Mouse (Mus musculus) lung, adult 2 months (tissue): ENCODE measurements around the gene Cyp4b1. TPM values are rescaled to one million over a fixed set of nuclear protein-coding genes. Genes with fewer than 3 reads are reported as not detected.
A peak's percentile ranks its signal among the peaks of the same experiment; 100 is the strongest.
"Not testable (repeated sequence)": the region's sequence is repeated elsewhere in the genome, so short reads cannot be mapped to it uniquely, and the experiment has no call there.

Experiments used
- DNase-seq: peaks from one replicate; pipeline ENCODE4 v3.0.0; 2022
- H3K4me1 ChIP-seq: fragments of 200-500 bp; 2 replicates; pipeline ENCODE4 v1.6.1; 2011; ENCODE audit warnings: low read length; ENCODE audit not compliant: control insufficient read depth, insufficient read depth
- H3K4me3 ChIP-seq: fragments of 200-500 bp; replicated peaks from 2 replicates; pipeline ENCODE3; 2011; ENCODE audit warnings: low read depth, mild to moderate bottlenecking, control low read depth, low read length; ENCODE audit errors: extremely low read depth
- CTCF ChIP-seq: fragments of 200-500 bp; IDR thresholded peaks from 2 replicates; pipeline ENCODE4 v1.5.1; 2011; ENCODE audit warnings: mild to moderate bottlenecking, low read length, control low read depth; ENCODE audit not compliant: insufficient read depth
- POLR2A ChIP-seq: fragments of 200-500 bp; IDR thresholded peaks from 2 replicates; pipeline ENCODE4 v1.6.1; 2011; ENCODE audit warnings: low read depth, mild to moderate bottlenecking, control low read depth, low read length, borderline replicate concordance; ENCODE audit errors: extremely low read depth
- WGBS: fragments of 180-500 bp; shearing (Covaris S2); methylation state at CpG from one replicate; pipeline ENCODE4 v1.1.7; 2018; 5-methylcytosine and 5-hydroxymethylcytosine counted together
- polyA plus RNA-seq: library from polyadenylated mRNA; depleted of rRNA; stranded (reverse); fragments of >200 nt; gene quantifications from 2 replicates; pipeline ENCODE4 v1.2.3, GENCODE M21; 2012; rRNA removed

Gene Cyp4b1
- polyA plus RNA-seq, result 848 and 1,004 TPM in 2 replicates

GRCm38 (mm10) chr4:115647580-115647979, at the start of gene Cyp4b1:
Gene Cyp4b1, minus strand, starts transcription at chr4:115647723.
- peak; percentile 99 for TF ChIP-seq POLR2A
- TF ChIP-seq CTCF, result no peak
- WGBS, result 29% methylated on average over 9 of the region's 9 CpGs
- Histone ChIP-seq H3K4me1 (peaks cover 17% of the 10 kb centered on the region; the same call in 1 of the 2 replicates), H3K4me3 (peak within 1 kb of the TSS; percentile 87)
- peak; percentile 88 for DNase-seq

GRCm38 (mm10) chr4:115686299-115686698, 38.8 kb upstream of the Cyp4b1 start:
- WGBS, result 57% methylated on average over 4 of the region's 4 CpGs
- TF ChIP-seq POLR2A, result no peak
- no peak for TF ChIP-seq CTCF
- no peaks in the 10 kb centered on the region; the same call in 1 of the 2 replicates for H3K4me1 ChIP-seq
- no peak for DNase-seq
- no peak overlapping the region for H3K4me3 ChIP-seq

DNA sequence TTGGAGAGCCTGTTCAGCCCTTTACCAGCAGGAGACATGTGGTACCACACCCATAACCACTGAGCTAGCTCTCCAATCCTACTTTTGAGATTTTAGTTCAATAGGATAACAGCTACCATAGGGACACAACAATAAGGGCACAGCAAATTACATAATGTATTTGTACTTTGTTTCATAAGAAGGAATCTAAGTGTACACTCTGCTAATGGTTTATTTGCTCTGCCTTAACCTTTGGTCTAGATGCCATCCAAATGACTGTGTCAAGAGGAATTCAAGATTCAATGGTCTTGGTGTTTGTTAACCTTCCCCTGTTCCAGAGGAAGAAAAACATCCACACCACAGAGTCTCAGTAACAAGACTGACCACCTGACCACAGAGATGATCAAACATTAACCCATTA, 11.7 kb upstream of the Cyp4b1 start:
- Histone ChIP-seq H3K4me3 (no peak overlapping the region), H3K4me1 (no peaks in the 10 kb centered on the region)
- DNase-seq, result no peak
- TF ChIP-seq CTCF, result no peak
- no peak for TF ChIP-seq POLR2A

- no peak for TF ChIP-seq CTCF
- no peak for TF ChIP-seq POLR2A
- Histone ChIP-seq H3K4me1 (no peaks in the 10 kb centered on the region), H3K4me3 (no peak overlapping the region)
- DNase-seq, result no peak
Measured at GRCm38 (mm10) chr4:115657867-115658249, 10.3 kb upstream of the Cyp4b1 start.

- DNase-seq, result peak; percentile 63
- no peaks in the 10 kb centered on the region for H3K4me1 ChIP-seq
- 1% methylated on average over 34 of the region's 34 CpGs for WGBS
- H3K4me3 ChIP-seq, result peak overlapping the region; percentile 60
- TF ChIP-seq POLR2A (no peak), CTCF (no peak)
Measured at GRCm38 (mm10) chr4:115657104-115657866, 9.8 kb upstream of the Cyp4b1 start.

DNA sequence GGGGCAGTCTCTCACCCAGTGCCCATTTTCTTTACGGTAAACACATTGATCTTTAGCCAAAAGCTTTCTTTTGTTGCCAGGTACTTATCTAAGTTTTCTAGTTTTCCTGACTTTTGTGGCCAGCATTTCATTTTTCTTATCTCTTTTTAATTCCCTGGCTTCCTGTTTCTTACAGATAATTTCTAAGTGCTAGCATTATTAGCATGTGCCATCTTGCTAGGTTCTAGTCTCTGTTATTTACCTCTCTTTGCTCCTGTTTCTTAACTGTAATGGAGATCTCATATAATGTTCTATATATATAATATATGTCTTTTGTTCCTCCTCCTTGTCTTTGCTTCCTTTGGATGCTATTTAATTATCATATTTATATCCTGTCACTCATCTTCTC, 9.0 kb upstream of the Cyp4b1 start:
- not testable (repeated sequence) for H3K4me1 ChIP-seq, DNase-seq, H3K4me3 ChIP-seq
- WGBS, result 71% methylated on average over 1 of the region's 1 CpGs

- 73% methylated on average over 7 of the region's 7 CpGs for WGBS
- not testable (repeated sequence) for H3K4me1 ChIP-seq, DNase-seq, H3K4me3 ChIP-seq
Measured at GRCm38 (mm10) chr4:115655841-115656534, 8.5 kb upstream of the Cyp4b1 start.

DNA sequence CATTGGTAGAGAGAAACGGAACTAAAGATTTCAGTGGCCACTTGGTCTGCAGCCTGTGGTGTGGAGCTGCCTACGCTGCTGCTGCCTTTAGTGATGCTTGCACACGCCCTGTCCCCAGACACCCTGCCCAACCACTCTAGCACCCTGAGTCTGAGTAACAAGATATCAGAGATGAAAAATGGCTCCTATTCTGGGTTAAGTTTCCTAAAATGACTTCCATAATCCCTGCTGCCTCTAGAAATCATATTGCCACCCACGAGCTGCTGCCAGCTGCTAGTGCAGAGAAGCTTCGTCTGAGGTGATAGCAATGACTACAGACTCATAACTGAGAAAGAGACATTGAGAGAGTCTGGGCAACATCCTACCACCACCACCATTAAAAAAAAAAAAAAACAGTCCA, 3.3 kb upstream of the Cyp4b1 start:
- H3K4me1 ChIP-seq, result peaks cover 11% of the 10 kb centered on the region; the same call in 1 of the 2 replicates
- WGBS, result 84% methylated on average over 5 of the region's 5 CpGs
- no peak for DNase-seq
- TF ChIP-seq POLR2A, result no peak
- TF ChIP-seq CTCF, result no peak
- H3K4me3 ChIP-seq, result no peak overlapping the region

GRCm38 (mm10) chr4:115649344-115649743, 1.8 kb upstream of the Cyp4b1 start:
- Histone ChIP-seq H3K4me3 (no peak overlapping the region), H3K4me1 (peaks cover 14% of the 10 kb centered on the region; the same call in 1 of the 2 replicates)
- no peak for DNase-seq
- TF ChIP-seq POLR2A (no peak), CTCF (no peak)

DNA sequence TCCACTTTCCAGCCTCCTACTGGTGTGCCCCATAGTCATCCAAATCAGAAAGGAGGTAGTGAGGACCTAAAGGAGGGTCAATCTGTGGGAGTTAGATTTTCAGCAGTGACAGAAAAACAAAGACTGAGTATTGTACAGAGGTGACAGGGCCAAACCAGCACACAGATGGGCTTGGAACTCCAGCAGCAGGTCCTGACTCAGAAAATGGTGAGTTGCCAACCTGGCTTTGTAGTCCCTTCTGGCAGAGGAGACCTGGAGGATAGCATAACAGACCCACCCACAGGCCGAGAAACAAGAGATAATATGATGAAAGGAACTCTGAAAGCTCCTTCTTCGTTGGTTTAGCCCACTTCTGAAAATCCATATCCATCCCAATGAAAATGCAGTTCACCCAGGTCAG, 1.2 kb upstream of the Cyp4b1 start:
- no peak overlapping the region for H3K4me3 ChIP-seq
- 78% methylated on average over 2 of the region's 2 CpGs for WGBS
- no peak for DNase-seq
- peaks cover 17% of the 10 kb centered on the region; the same call in 1 of the 2 replicates for H3K4me1 ChIP-seq
- TF ChIP-seq POLR2A, result no peak
- no peak for TF ChIP-seq CTCF
